Mouse (Mus musculus): Measurements from ENCODE around the gene Gm14410. TPM values are rescaled to one million over a fixed set of nuclear protein-coding genes. Genes with fewer than 3 reads are reported as not detected.
A peak's percentile ranks its signal among the peaks of the same experiment; 100 is the strongest.
"Not testable (repeated sequence)": the region's sequence is repeated elsewhere in the genome, so short reads cannot be mapped to it uniquely, and the experiment has no call there.

The Gm14410 gene
- 10 to 100 TPM; 17.7 to 25.0 TPM for total RNA-seq (2021)
- long read RNA-seq, experiment 1, transcript Gm14410-201 (4 exons, 912 nt), result major isoform, 7 of 14 reads
- long read RNA-seq, experiment 1, partial matches to known transcripts, result 0 of 14 reads
- long read RNA-seq, experiment 1, other reads (novel, unspliced or antisense), result 7 of 14 reads
- long read RNA-seq, experiment 2, transcript Gm14410-201 (4 exons, 912 nt), result major isoform, 5 of 10 reads
- long read RNA-seq, experiment 2, partial matches to known transcripts, result 0 of 10 reads
- long read RNA-seq, experiment 2, other reads (novel, unspliced or antisense), result 5 of 10 reads

DNA sequence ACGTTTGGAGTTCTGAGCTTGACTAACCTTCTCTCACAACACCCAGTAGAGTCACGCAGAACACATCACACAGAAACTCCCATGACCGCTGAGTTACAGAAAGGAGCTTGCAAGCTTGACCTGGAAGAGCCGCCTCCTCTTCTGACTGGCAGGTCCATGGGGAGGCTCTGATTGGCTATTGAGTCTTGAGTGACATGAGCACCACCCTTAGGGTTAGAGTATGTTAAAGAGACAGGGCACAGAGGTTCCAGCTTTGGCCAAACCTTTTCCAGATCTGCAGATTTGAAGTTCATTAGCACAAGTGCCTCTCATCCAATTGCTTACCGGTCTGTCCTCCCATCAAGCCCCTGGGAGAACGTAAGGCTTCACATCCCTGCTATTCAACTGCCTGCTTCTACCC is at the start of gene Gm14410:
TSS of gene Gm14410 (minus strand) at position 81 of the 400 bp plus-strand sequence.
- DNase-seq, result peak; percentile 90 to 94

- DNase-seq, result not testable (repeated sequence)
Observed at GRCm38 (mm10) chr2:177247449-177247848, 41.2 kb upstream of the Gm14410 start.

DNA sequence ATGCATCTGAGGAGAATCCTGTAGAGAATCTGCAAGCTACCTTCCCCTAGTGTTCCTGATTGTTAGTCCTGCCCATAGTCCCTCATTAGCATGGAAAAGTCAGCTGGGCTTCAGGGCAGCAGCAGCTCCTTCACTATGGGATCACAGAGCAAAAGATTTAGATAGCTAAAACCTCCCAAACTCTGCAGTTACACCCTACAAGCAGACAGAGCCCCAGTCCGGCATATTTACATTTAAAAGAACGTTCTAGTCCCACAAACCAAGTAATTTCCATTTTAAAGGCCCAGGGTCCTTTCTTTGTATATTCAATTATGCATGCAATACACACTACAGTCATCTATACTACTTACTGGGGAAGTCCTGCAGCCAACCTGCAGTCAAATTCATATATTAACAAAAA is 24.2 kb upstream of the Gm14410 start:
- not testable (repeated sequence) for DNase-seq

GRCm38 (mm10) chr2:177172749-177173148 is 33.5 kb downstream of the Gm14410 start:
- not testable (repeated sequence) for DNase-seq

Other genes starting within 250 kb of the Gm14410 start
- gene Gm14419, start 205.5 kb downstream of the Gm14410 start, total RNA-seq (2021), result 10 to 100 TPM; 52.5 to 61.2 TPM
- gene Gm14401, start 132.1 kb downstream of the Gm14410 start, total RNA-seq (2021), result under 1 TPM; 0.51 to 0.89 TPM
- gene Gm14409, start 60.6 kb upstream of the Gm14410 start, total RNA-seq (2021), result 1 to 10 TPM in 1 of 2 experiments, under 1 TPM in 1; 0.94 to 1.1 TPM
- gene Gm14412, start 117.9 kb upstream of the Gm14410 start, total RNA-seq (2021), result 1 to 10 TPM in 1 of 2 experiments, under 1 TPM in 1; 0.94 to 1.8 TPM
- 10 to 100 TPM; 13.6 to 16.1 TPM for gene Gm14418, start 191.9 kb upstream of the Gm14410 start, total RNA-seq (2021)